Comparison of ENCODE assay signal across 18 mouse cellular contexts in the genomic region with DNA sequence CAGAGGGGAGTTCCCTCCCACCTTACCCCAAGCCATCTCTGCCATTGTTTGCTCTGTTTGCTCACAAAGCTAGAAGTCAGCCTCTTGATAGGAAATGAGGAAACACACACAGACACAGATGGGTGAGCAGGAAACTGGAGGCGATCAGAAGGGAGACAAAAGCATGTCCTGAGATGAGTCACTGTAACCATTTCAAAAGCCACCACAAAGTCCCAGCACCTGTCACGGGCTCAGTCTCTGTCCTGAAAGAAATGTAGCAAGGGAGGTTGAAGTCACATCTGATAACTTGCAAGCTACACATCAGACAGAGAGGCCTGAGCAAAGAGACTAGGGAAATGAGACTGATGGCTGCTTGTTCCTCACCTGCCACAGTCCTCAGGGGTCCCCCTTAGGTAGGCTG.
DNase-seq lines count a peak whose midpoint lies in the region; ATAC-seq and TF ChIP-seq lines count a peak whose summit lies in the region.
"Had no signal": no experiment of that assay in that cellular context is flagged by ENCODE, and none has a peak within 500 bp of the region (broad histone marks: within the 10 kb centered on the region; RNA-seq: fewer than 3 reads in every experiment).

No protein-coding gene starts in this region.

- H3K4me1 ChIP-seq in hindbrain, embryonic 11.5 days (replicated peaks; ENCODE audit: control insufficient read depth, insufficient read depth, low read length) = no peaks in the 10 kb centered on the region; the same call in none of the 2 replicates

- H3ac ChIP-seq in C2C12 (ENCODE audit: control insufficient read depth, insufficient read length, low read depth) = no peak overlapping the region

- ATAC-seq in common myeloid progenitor, adult 5-6 weeks (replicated peaks; ENCODE audit: low read depth, poor library complexity, severe bottlenecking) = peak; percentile 69
- ATAC-seq in hindbrain, embryonic 11.5 days (ENCODE audit: low FRiP score) = no peak
- ATAC-seq in erythroid progenitor cell, adult 5-6 weeks (replicated peaks; ENCODE audit: low FRiP score, poor library complexity, severe bottlenecking) = no peak
- ATAC-seq: forebrain, embryonic 15.5 days had no signal

- no peak overlapping the region for H3K27ac ChIP-seq in hindbrain, embryonic 11.5 days (ENCODE audit: low read depth, low read length)
- H3K27ac ChIP-seq: forebrain, embryonic 15.5 days; heart, embryonic 13.5 days; hindbrain, embryonic 15.5 days; liver, embryonic 14.5 days; midbrain, embryonic 12.5 days; stomach, embryonic 15.5 days had no signal

- DNase-seq in 416B (ENCODE audit: low read depth) = peak; percentile 91
- DNase-seq in thymus, adult 18-20 months = peak; percentile 62 to 82
- DNase-seq in urinary bladder, postnatal 36 days (ENCODE audit: low spot score in 2 of 2) = no peak
- no peak for DNase-seq in hindbrain, embryonic 11.5 days (ENCODE audit: low spot score)
- DNase-seq: cerebellum, adult 18-20 months; gastrocnemius, postnatal 14 days; kidney, postnatal 25 days; layer of hippocampus, postnatal 36 days; lung, postnatal 10 days had no signal

- 70% methylated on average over 2 of the region's 2 CpGs for WGBS in hindbrain, embryonic 11.5 days

- no peak overlapping the region for H3K4me3 ChIP-seq in C2C12 (ENCODE audit: insufficient read depth, poor library complexity, severe bottlenecking)
- H3K4me3 ChIP-seq in hindbrain, embryonic 11.5 days (ENCODE audit: low read depth, low read length) = no peak overlapping the region
- H3K4me3 ChIP-seq: forebrain, embryonic 15.5 days; heart, embryonic 13.5 days; hindbrain, embryonic 15.5 days; midbrain, embryonic 12.5 days; stomach, embryonic 15.5 days had no signal

- no peaks in the 10 kb centered on the region for H3K79me3 ChIP-seq in C2C12 (ENCODE audit: low read depth)

- H3K4me2 ChIP-seq in hindbrain, embryonic 11.5 days (replicated peaks; ENCODE audit: low read depth, low read length) = no peak overlapping the region
- H3K4me2 ChIP-seq: forebrain, embryonic 15.5 days; heart, embryonic 13.5 days; hindbrain, embryonic 15.5 days; midbrain, embryonic 12.5 days; stomach, embryonic 15.5 days had no signal

- no peaks in the 10 kb centered on the region for H3K27me3 ChIP-seq in C2C12 (ENCODE audit: control insufficient read depth, insufficient read depth, insufficient read length)
- no peaks in the 10 kb centered on the region for H3K27me3 ChIP-seq in hindbrain, embryonic 11.5 days (ENCODE audit: control insufficient read depth, insufficient read depth, low read length)
- H3K27me3 ChIP-seq: forebrain, embryonic 15.5 days; heart, embryonic 13.5 days; hindbrain, embryonic 15.5 days; midbrain, embryonic 12.5 days; stomach, embryonic 15.5 days had no signal

- TF ChIP-seq CTCF in C2C12 (IDR thresholded peaks at IDR 0.05; ENCODE audit: control insufficient read depth, insufficient read depth, insufficient read length) = no peak

- H3K79me2 ChIP-seq in C2C12 (ENCODE audit: control insufficient read depth, insufficient read depth) = no peaks in the 10 kb centered on the region

- H3K9ac ChIP-seq in hindbrain, embryonic 11.5 days (ENCODE audit: low read depth, low read length) = no peak overlapping the region
- H3K9ac ChIP-seq: forebrain, embryonic 15.5 days; heart, embryonic 13.5 days; hindbrain, embryonic 15.5 days; liver, embryonic 14.5 days; midbrain, embryonic 12.5 days; stomach, embryonic 15.5 days had no signal

- H3K36me3 ChIP-seq in C2C12 (ENCODE audit: control insufficient read depth, insufficient read depth) = no peaks in the 10 kb centered on the region
- H3K36me3 ChIP-seq in hindbrain, embryonic 11.5 days (ENCODE audit: control insufficient read depth, insufficient read depth, low read length) = no peaks in the 10 kb centered on the region
- H3K36me3 ChIP-seq: forebrain, embryonic 15.5 days; heart, embryonic 13.5 days; hindbrain, embryonic 15.5 days; midbrain, embryonic 12.5 days; stomach, embryonic 15.5 days had no signal

- H3K9me3 ChIP-seq in hindbrain, embryonic 11.5 days (ENCODE audit: control insufficient read depth, low read length) = no peaks in the 10 kb centered on the region
- H3K9me3 ChIP-seq: forebrain, embryonic 15.5 days; heart, embryonic 13.5 days; hindbrain, embryonic 15.5 days; midbrain, embryonic 12.5 days; stomach, embryonic 15.5 days had no signal

TF ChIP-seq in C2C12, 6 proteins besides CTCF, POLR2A, EP300 and RAD21:
- TF ChIP-seq MYOD1 (IDR thresholded peaks at IDR 0.05; ENCODE audit: control insufficient read depth, insufficient read length, low read depth) = peak; percentile 82
- TF ChIP-seq MAX (IDR thresholded peaks at IDR 0.05) = no peak

Comparison
In these comparisons a context has a peak if more than half of its experiments do, and no peak if none do; other contexts are left out.
1. DNase-seq: peak in 416B (single experiment) and thymus, adult 18-20 months (2 of 2); none in urinary bladder, postnatal 36 days (0 of 2) and hindbrain, embryonic 11.5 days (single experiment).